Mouse (Mus musculus) embryonic fibroblast, embryonic 13.5 days (primary cell): ENCODE data around the gene Hoxa13.

ENCODE experiments used
- CTCF ChIP-seq: IDR thresholded peaks from 2 replicates; pipeline ENCODE4 v1.5.1; 2011; ENCODE audit warnings: mild to moderate bottlenecking, control low read depth, low read length, moderate library complexity, borderline replicate concordance; ENCODE audit not compliant: insufficient read depth
- POLR2A ChIP-seq: IDR thresholded peaks from 2 replicates; pipeline ENCODE4 v1.6.1; 2011; ENCODE audit warnings: low read depth, mild to moderate bottlenecking, control low read depth, low read length, moderate library complexity

GRCm38 (mm10) chr6:52238155-52238545 is 22.5 kb downstream of the Hoxa13 start:
- TF ChIP-seq CTCF (no peak), POLR2A (no peak)
